Mouse (Mus musculus) liver, postnatal 0 days (tissue): Measurements from ENCODE around the gene Bzw2.

ENCODE experiments used
- CTCF ChIP-seq: sonication (generic); IDR thresholded peaks from 2 replicates; pipeline ENCODE4 v1.5.1; 2016; ENCODE audit warnings: antibody characterized with exemption, low read depth
- EP300 ChIP-seq: IDR thresholded peaks from 2 replicates; pipeline ENCODE4 v1.6.1; 2016; ENCODE audit warnings: antibody characterized with exemption, low read depth, mild to moderate bottlenecking

DNA sequence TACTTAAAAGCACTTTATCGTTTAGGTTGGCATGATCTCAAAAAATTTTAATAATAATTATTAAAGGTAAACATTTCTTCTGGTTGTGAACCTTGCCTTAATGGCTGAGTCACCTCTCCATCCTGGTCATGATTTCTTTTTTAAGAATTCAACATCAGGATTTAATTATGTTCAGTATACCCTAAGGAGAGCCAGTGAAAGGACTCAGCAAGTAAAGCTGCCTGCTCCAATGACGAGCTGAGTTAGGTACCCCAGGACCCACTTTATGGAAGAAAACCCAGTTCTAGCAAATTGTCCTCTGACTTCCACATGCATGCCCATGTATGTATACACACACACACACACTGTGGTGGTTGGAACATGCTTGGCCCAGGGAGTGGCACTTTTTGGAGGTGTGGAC, 110.3 kb downstream of the Bzw2 start:
- TF ChIP-seq CTCF: no peak
- TF ChIP-seq EP300: no peak
